Mouse (Mus musculus) midbrain, postnatal 0 days (tissue): ENCODE measurements around the gene Srgap3. TPM values are rescaled to one million over a fixed set of nuclear protein-coding genes. Genes with fewer than 3 reads are reported as not detected.

Experiments
- ATAC-seq: fragments of 200-750 bp; cut with Nextera tagmentation; 2 replicates; pipeline ENCODE4 v1.8.0; 2017; ENCODE audit warnings: moderate number of reproducible peaks, mild to moderate bottlenecking, moderate TSS enrichment, moderate library complexity; ENCODE audit not compliant: low FRiP score
- DNase-seq: peaks from one replicate; pipeline ENCODE4 v3.0.0-alpha.2; 2015; ENCODE audit warnings: low spot score
- H3K27ac ChIP-seq: fragments of 300-500 bp; sonication (generic); 2 replicates; pipeline ENCODE4 v1.5.1; 2014; ENCODE audit warnings: low read depth, mild to moderate bottlenecking, low read length, mixed read lengths
- H3K27me3 ChIP-seq: fragments of 300-500 bp; sonication (generic); 2 replicates; pipeline ENCODE4 v1.6.1; 2014; ENCODE audit warnings: low read length, control low read depth, mixed read lengths; ENCODE audit not compliant: insufficient read depth
- H3K36me3 ChIP-seq: fragments of 300-500 bp; sonication (generic); 2 replicates; pipeline ENCODE4 v1.6.1; 2014; ENCODE audit warnings: low read length, control low read depth, mixed read lengths; ENCODE audit not compliant: insufficient read depth
- H3K4me1 ChIP-seq: fragments of 300-500 bp; sonication (generic); 2 replicates; pipeline ENCODE4 v1.6.1; 2014; ENCODE audit warnings: mild to moderate bottlenecking, control low read depth, antibody characterized with exemption, low read length, mixed read lengths; ENCODE audit not compliant: insufficient read depth
- H3K4me2 ChIP-seq: fragments of 300-500 bp; sonication (generic); 2 replicates; pipeline ENCODE4 v1.6.1; 2014; ENCODE audit warnings: low read depth, mild to moderate bottlenecking, low read length, mixed read lengths; ENCODE audit not compliant: poor library complexity, severe bottlenecking
- H3K4me3 ChIP-seq: fragments of 300-500 bp; sonication (generic); 2 replicates; pipeline ENCODE4 v1.5.1; 2014; ENCODE audit warnings: low read depth, mild to moderate bottlenecking, low read length, moderate library complexity
- H3K9ac ChIP-seq: fragments of 300-500 bp; sonication (generic); replicated peaks from 2 replicates; pipeline ENCODE4 v1.6.1; 2014; ENCODE audit warnings: mild to moderate bottlenecking, low read length, moderate library complexity, mixed read lengths; ENCODE audit not compliant: poor library complexity, severe bottlenecking
- H3K9me3 ChIP-seq: fragments of 300-500 bp; sonication (generic); 2 replicates; pipeline ENCODE4 v1.6.1; 2016; ENCODE audit warnings: low read length, control low read depth
- CTCF ChIP-seq: IDR thresholded peaks from 2 replicates; pipeline ENCODE4 v1.5.1; 2016; ENCODE audit warnings: antibody characterized with exemption, mild to moderate bottlenecking
- WGBS: fragments of 180-500 bp; shearing (Covaris S2); extraction: QIAGEN DNeasy Blood & Tissue Kit; methylation state at CpG from one replicate; pipeline ENCODE4 v1.1.7; 2014; 5-methylcytosine and 5-hydroxymethylcytosine counted together
- polyA plus RNA-seq: library from polyadenylated mRNA; unstranded; fragments of >200 nt; fragmentation: Nextera tagmentation; extraction: Ambion mirVana; gene quantifications from 2 replicates; pipeline ENCODE4 v1.2.1, GENCODE M21; 2015
- total RNA-seq: library from RNA; depleted of rRNA; stranded (reverse); fragments of >200 nt; gene quantifications from 2 replicates; pipeline ENCODE4 v1.2.3, GENCODE M21; 2014

The Srgap3 gene
- total and polyA plus RNA-seq, 2 experiments from 2014 or later, result 29.8 to 58.6 TPM

- DNase-seq, result no peak
- Histone ChIP-seq H3K4me1 (peaks cover 7% of the 10 kb centered on the region; the same call in 1 of the 2 replicates), H3K27ac (no peak overlapping the region), H3K36me3 (no peaks in the 10 kb centered on the region), H3K9ac (no peak overlapping the region), H3K27me3 (no peaks in the 10 kb centered on the region), H3K9me3 (no peaks in the 10 kb centered on the region), H3K4me2 (no peak overlapping the region), H3K4me3 (no peak overlapping the region)
- no peak for ATAC-seq
- no peak for TF ChIP-seq CTCF
- 72% methylated on average over 1 of the region's 1 CpGs for WGBS
Measured at GRCm38 (mm10) chr6:112934501-112934900, 12.6 kb downstream of the Srgap3 start.

GRCm38 (mm10) chr6:112932611-112933010, 14.5 kb downstream of the Srgap3 start:
- no peak for TF ChIP-seq CTCF
- no peak for ATAC-seq

DNA sequence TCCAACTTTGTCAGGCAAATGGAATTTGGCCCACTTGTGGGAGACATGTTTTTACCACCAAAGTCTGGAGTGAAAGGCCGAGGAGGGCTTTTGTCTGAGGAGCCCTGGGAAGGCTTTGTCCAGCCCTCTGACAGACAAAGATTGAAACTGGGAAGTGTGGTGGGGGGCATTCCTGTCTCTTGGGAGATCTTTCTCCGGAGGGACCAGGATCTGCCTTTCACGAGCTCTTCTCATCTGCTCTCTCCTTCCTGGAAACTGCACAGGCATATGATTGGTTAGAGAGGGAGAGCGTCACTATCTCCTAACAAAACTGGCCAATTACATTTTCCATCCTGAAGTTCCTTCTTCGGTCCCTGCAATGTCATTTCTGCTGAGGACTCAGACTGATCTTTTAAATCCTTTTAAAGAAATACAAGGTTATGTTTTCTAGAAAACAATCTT, 17.0 kb downstream of the Srgap3 start:
- peak overlapping the region; percentile 33 for H3K4me2 ChIP-seq
- no peaks in the 10 kb centered on the region for H3K9me3 ChIP-seq
- no peaks in the 10 kb centered on the region for H3K27me3 ChIP-seq
- no peaks in the 10 kb centered on the region for H3K36me3 ChIP-seq
- H3K9ac ChIP-seq, result no peak overlapping the region; the same call in 1 of the 2 replicates
- H3K4me3 ChIP-seq, result no peak overlapping the region
- H3K4me1 ChIP-seq, result peaks cover 14% of the 10 kb centered on the region; the same call in 1 of the 2 replicates
- H3K27ac ChIP-seq, result peak overlapping the region; percentile 64
- DNase-seq, result peak; percentile 82
- TF ChIP-seq CTCF, result no peak
- WGBS, result 5% methylated on average over 5 of the region's 5 CpGs
- peak; percentile 81 for ATAC-seq

More at GRCm38 (mm10) chr6:112932611-112933010, 14.5 kb downstream of the Srgap3 start:
- Histone ChIP-seq H3K4me3 (no peak overlapping the region), H3K36me3 (no peaks in the 10 kb centered on the region), H3K27me3 (no peaks in the 10 kb centered on the region), H3K4me1 (peaks cover 5% of the 10 kb centered on the region; the same call in 1 of the 2 replicates), H3K9ac (no peak overlapping the region; the same call in 1 of the 2 replicates), H3K27ac (no peak overlapping the region), H3K4me2 (0 out of 2 replicates have a peak overlapping the region, but pooled peaks have one; percentile 2), H3K9me3 (no peaks in the 10 kb centered on the region)
- WGBS, result 14% methylated on average over 8 of the region's 8 CpGs
- DNase-seq, result no peak

DNA sequence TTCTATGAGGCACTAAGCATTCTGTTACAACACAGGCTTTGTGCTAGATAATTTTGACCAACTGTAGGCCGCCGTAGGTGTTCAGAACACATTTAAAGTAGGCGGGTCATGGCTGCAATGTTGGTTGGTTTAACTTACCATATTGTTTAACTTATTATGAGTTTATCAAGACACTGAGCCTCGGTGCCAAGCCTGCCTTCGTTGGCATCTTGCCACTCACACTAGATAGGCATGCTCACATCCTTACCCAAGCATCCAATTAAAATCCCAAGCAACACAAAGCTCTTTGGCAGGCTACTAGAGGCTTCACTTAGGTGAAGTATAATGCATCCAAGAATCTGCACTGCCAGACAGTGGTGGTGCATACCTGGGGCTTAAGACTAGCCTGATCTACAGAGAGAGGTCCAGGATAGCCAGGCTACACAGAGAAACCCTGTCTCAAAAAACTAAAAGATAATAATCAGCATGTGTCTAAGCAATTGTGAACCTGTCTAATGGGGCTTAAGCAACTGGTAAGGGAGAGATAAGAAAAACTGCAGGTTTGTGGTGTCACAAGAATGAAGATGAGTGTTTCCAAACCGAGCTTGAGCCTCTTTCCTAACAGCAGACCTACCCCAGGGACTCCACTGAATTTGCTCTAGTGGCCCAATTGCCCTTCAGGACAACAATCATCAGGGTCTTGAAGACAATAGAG, 17.6 kb downstream of the Srgap3 start:
- no peak for TF ChIP-seq CTCF
- Histone ChIP-seq H3K9me3 (no peaks in the 10 kb centered on the region), H3K4me3 (no peak overlapping the region), H3K4me2 (peak overlapping the region; percentile 33), H3K27ac (peak overlapping the region; percentile 64), H3K27me3 (no peaks in the 10 kb centered on the region), H3K36me3 (no peaks in the 10 kb centered on the region), H3K4me1 (peaks cover 18% of the 10 kb centered on the region; the same call in 1 of the 2 replicates), H3K9ac (no peak overlapping the region; the same call in 1 of the 2 replicates)
- DNase-seq (peak; percentile 29), ATAC-seq (no peak)
- WGBS, result 66% methylated on average over 6 of the region's 6 CpGs

- Histone ChIP-seq H3K9ac (no peak overlapping the region), H3K4me2 (no peak overlapping the region), H3K9me3 (no peaks in the 10 kb centered on the region), H3K36me3 (no peaks in the 10 kb centered on the region), H3K4me3 (no peak overlapping the region), H3K4me1 (peaks cover 21% of the 10 kb centered on the region; the same call in 1 of the 2 replicates), H3K27me3 (no peaks in the 10 kb centered on the region), H3K27ac (0 out of 2 replicates have a peak overlapping the region, but pooled peaks have one; percentile 64)
- 63% methylated on average over 6 of the region's 6 CpGs for whole genome bisulfite sequencing
- no peak for TF ChIP-seq CTCF
- no peak for ATAC-seq
- no peak for DNase-seq
Measured at GRCm38 (mm10) chr6:112928841-112929240, 18.2 kb downstream of the Srgap3 start.

DNA sequence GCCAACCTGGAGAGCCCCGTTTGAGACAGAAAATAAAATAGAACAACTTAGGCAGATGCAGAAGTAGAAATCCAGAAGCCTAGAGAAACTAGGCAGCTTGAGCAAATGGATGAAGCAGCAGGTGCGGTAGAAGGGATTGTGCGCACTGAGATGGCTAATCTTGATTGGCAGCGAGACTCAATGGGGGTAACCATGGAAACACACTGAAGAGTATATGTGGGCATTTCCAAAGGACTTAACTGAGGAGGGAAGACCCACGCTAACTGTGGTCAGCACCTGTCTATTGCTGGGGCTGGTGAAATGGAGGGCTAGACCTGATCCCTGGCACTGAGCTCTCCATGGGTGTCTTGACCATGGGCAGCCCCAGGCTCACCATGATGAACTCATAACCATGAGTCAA, 19.7 kb downstream of the Srgap3 start:
- H3K27ac ChIP-seq, result no peak overlapping the region
- 20% methylated on average over 5 of the region's 5 CpGs for WGBS
- H3K9ac ChIP-seq, result no peak overlapping the region
- H3K4me3 ChIP-seq, result no peak overlapping the region
- H3K4me2 ChIP-seq, result no peak overlapping the region
- H3K36me3 ChIP-seq, result no peaks in the 10 kb centered on the region
- DNase-seq, result peak; percentile 66
- no peaks in the 10 kb centered on the region for H3K9me3 ChIP-seq
- no peak for ATAC-seq
- H3K27me3 ChIP-seq, result no peaks in the 10 kb centered on the region
- no peak for TF ChIP-seq CTCF
- H3K4me1 ChIP-seq, result peaks cover 18% of the 10 kb centered on the region; the same call in 1 of the 2 replicates
